Mouse (Mus musculus) embryonic fibroblast, embryonic 13.5 days (primary cell): ENCODE results near the gene Rnf151. TPM values are rescaled to one million over a fixed set of nuclear protein-coding genes. Genes with fewer than 3 reads are reported as not detected.

Experiments
- H3K27ac ChIP-seq: 2 replicates; pipeline ENCODE4 v1.5.1; 2012; ENCODE audit warnings: low read length, control low read depth, inconsistent platforms; ENCODE audit not compliant: insufficient read depth
- H3K4me1 ChIP-seq: 2 replicates; pipeline ENCODE4 v1.6.1; 2011; ENCODE audit warnings: low read length; ENCODE audit not compliant: control insufficient read depth, insufficient read depth
- H3K4me3 ChIP-seq: 2 replicates; pipeline ENCODE4 v1.5.1; 2011; ENCODE audit warnings: mild to moderate bottlenecking, control low read depth, low read length; ENCODE audit not compliant: insufficient read depth
- CTCF ChIP-seq: IDR thresholded peaks from 2 replicates; pipeline ENCODE4 v1.5.1; 2011; ENCODE audit warnings: mild to moderate bottlenecking, control low read depth, low read length, moderate library complexity, borderline replicate concordance; ENCODE audit not compliant: insufficient read depth
- POLR2A ChIP-seq: IDR thresholded peaks from 2 replicates; pipeline ENCODE4 v1.6.1; 2011; ENCODE audit warnings: low read depth, mild to moderate bottlenecking, control low read depth, low read length, moderate library complexity
- polyA plus RNA-seq: library from polyadenylated mRNA; stranded (reverse); fragments of >200 nt; gene quantifications from 2 replicates; pipeline ENCODE4 v1.2.4, GENCODE M21; 2011; ENCODE audit warnings: low read depth; ENCODE audit not compliant: missing spikeins, insufficient read length

Rnf151 gene
- polyA plus RNA-seq, 1 experiment = 0.58 TPM

DNA sequence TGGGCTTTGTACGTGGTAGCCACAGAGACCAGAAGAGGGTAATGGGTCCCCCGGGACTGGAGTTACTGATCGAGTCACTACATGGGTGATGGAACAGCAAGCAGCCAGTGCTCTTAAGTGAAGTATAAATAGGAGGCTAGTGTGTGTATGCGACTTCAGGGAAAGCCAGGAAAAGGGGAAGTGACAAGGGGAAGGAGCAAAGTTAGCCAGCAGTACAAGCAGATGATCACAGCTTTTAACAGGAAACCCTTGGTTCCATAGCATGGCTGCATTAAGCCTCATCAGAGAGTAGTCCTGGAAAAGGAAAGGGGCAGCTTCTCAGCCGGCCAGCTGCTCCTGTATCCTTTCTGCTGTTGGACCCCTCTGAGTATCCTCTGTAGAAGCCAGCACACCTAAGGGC lies 25.5 kb downstream of the Rnf151 start:
- Histone ChIP-seq H3K27ac (no peak overlapping the region), H3K4me1 (no peaks in the 10 kb centered on the region), H3K4me3 (no peak overlapping the region)
- no peak for TF ChIP-seq CTCF
- TF ChIP-seq POLR2A = 0 out of 2 replicates have a peak, but pooled peaks have one; percentile 11

DNA sequence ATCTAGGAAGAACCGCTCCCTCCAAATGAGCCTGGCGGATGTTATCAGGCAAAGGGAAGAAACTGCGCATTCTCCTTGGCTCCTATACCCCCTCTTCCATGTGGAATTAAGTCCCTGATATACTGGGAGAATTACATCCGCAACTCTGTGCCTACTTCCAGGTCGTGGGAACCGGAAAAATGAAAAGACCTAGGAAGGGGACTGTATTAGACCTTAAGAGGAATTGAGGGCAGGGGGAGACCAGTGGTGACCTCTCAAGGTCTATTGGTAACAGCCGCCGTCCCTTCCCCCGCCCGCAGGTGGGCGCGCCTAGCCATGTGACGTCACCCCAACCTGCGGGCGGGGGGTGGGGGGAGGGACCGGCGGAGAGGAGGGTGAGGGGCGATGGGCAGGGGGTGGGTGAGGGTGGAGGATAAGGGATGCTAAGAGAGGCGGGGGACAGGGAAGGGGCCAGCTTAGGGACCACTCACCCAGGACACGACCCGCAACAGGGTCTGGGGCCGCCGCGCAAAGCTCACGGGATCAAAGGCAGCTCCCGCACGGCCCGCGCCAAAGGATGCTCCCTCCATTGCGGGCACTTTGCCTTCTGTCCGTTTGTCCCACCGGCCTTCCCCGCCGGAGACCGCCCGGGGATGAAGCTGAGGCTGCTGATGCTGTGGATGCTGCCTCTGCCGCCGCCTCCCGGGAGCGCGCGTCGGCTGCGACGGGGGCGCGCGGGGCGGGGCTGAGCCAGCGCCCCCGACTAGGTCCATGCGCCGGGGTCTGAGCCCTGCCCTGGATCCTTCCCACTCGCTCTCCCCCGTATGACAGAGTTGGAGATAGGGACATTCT lies 28.4 kb downstream of the Rnf151 start, which contains the start of gene Syngr3:
Gene Syngr3, minus strand, starts transcription at position 705 of the 831 bp plus-strand sequence.
- Histone ChIP-seq H3K4me3 (peak within 1 kb of the TSS; percentile 46), H3K27ac (no peak within 1 kb of the TSS), H3K4me1 (no peaks in the 10 kb centered on the region)
- TF ChIP-seq POLR2A = no peak
- TF ChIP-seq CTCF = no peak

DNA sequence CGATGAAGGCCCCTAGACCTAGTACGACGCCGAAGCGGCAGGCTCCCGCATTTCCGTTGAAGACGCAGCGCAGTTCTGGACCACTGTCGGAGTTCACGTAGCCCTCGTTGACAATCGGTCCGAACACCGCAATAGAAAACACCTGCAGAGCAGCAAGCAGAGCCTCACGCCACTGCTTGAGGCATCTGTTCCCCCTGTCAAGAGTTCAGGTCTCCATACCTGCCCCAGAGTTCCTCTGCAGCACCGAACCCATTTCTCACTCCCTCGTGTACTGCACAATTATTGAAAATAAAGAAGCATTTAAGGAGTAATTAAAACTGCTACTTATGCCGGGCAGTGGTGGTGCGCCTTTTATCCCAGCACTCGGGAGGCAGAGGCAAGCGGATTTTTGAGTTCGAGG lies 30.3 kb downstream of the Rnf151 start:
- TF ChIP-seq POLR2A (no peak), CTCF (no peak)
- H3K4me3 ChIP-seq = peak overlapping the region; percentile 18; the same call in 1 of the 2 replicates
- no peaks in the 10 kb centered on the region for H3K4me1 ChIP-seq
- H3K27ac ChIP-seq = no peak overlapping the region

DNA sequence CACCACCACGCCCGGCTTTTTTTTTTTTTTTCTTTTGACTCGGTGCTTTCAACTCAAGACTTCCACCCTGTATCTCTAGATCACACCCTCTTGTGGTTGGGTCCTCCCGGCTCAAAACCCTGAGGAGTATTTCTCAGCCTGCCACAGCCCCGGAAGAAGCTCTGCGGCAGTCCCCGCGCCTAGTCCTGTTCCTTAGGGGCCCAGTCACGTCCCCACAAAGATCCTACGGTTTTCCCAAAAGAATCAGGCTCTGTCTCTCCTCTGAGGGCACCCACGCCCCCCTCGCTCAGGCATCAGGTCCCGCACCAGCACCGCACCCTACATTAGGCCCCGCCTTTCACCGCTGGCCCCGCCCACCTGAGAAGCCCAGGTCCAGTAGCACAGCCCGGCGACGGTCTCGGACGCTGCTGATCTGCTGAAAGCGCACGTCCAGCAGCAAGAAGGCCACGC lies 30.7 kb downstream of the Rnf151 start:
- Histone ChIP-seq H3K4me1 (no peaks in the 10 kb centered on the region), H3K27ac (no peak overlapping the region), H3K4me3 (peak overlapping the region; percentile 18)
- no peak for TF ChIP-seq POLR2A

DNA sequence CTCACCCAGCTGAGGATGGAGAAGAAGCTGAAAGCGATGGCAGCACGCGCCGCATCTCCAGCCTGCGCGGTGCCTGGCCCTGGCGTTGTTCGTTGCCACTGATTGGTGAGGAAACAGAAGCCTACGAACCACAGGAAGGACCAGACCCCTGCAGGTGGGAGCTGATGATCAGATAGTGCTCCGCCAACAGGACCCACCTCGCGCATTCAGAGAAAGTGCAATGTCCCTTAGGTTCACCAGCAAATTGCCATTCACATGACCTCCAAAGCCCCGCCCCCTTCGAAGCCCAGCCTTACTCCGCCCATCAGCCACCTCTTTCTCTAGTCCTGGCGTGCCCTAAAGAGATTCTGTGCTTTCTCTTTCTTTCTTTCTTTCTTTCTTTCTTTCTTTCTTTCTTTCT lies 31.3 kb downstream of the Rnf151 start:
- no peaks in the 10 kb centered on the region for H3K4me1 ChIP-seq
- no peak overlapping the region for H3K4me3 ChIP-seq
- no peak overlapping the region for H3K27ac ChIP-seq
- no peak for TF ChIP-seq POLR2A
- TF ChIP-seq CTCF = no peak

DNA sequence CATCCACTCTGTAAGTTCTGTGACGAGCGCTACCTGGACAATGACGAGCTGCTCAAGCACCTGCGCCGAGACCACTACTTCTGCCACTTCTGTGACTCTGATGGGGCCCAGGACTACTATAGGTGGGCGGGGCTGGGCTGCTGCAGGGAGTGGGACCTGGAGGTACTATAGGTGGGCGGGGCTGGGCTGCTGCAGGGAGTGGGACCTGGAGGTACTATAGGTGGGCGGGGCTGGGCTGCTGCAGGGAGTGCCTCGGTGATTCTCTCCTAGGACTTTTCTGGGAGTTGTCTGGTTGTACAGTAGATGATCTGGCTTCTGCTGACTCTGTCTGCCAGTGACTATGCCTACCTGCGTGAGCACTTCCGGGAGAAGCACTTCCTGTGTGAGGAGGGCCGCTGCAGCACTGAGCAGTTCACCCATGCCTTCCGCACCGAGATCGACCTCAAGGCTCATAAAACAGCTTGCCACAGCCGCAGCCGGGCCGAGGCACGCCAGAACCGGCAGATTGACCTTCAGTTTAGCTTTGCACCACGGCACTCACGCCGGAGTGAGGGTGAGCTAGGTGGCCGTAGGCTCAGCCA lies 40.3 kb downstream of the Rnf151 start:
- TF ChIP-seq POLR2A (no peak), CTCF (no peak)
- H3K4me3 ChIP-seq = no peak overlapping the region
- H3K4me1 ChIP-seq = no peaks in the 10 kb centered on the region
- H3K27ac ChIP-seq = no peak overlapping the region

DNA sequence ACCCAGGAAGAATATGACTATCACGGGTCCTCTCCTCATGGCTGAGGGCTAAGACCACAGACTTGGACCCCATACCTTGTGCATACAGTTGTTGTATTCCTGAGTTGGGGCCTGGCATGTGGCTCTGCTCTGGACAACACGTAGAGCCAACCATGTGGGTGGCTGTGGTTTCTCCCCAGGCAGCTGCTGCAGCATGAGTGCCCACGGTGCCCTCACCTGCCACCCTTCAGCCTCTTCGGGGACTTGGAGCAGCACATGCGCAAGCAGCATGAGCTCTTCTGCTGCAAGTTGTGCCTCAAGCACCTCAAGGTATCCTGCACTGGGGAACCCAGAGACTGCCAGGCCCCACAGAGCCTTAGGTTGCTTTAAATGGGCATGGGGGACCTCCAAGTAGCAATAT lies 41.0 kb downstream of the Rnf151 start:
- TF ChIP-seq POLR2A (no peak), CTCF (no peak)
- Histone ChIP-seq H3K27ac (no peak overlapping the region), H3K4me1 (peaks cover 4% of the 10 kb centered on the region; the same call in 1 of the 2 replicates), H3K4me3 (no peak overlapping the region)

DNA sequence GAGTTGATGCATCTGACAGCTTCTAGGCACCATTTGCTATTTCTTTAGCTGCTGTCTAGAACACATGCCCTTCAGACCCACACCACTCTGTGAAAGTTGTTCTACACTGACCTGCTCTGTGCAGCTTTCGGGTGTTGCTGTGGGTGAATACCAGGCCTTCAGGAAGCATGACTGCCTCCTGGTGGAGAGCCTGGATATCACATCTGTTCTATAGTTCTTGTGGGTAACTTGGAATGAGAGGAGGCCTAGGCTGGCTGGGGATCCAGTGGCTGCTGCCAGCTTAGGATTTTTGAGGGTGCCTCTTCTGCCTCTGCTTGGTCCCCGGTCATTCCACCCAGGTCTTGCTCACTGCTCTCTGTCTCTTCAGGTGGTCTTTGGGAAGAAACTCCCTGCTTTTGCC lies 41.7 kb downstream of the Rnf151 start:
- H3K4me3 ChIP-seq = no peak overlapping the region
- TF ChIP-seq CTCF (peak; percentile 44; the same call in 1 of the 2 replicates), POLR2A (no peak)

DNA sequence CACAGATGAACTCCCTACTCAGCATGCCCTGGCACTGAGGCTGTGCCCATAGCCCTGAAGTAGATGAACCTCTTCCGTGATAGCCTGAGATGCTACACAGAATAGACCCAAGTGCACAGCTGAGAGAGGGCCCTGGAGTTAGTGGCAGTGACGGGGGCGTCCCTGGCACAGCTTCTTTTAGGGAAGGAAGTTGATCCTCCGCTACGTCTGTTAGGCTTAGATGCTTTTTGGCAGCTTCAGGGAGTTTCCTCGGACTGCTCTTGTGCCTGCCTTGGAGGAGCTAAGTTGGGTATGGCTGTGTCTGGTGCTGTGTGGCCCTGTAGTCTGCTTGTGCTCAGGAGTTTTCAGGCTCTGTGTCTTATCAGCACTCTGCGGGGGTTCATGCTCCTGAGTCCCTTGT lies 43.6 kb downstream of the Rnf151 start:
- Histone ChIP-seq H3K27ac (no peak overlapping the region), H3K4me1 (peaks cover 12% of the 10 kb centered on the region; the same call in 1 of the 2 replicates), H3K4me3 (no peak overlapping the region)
- TF ChIP-seq CTCF (no peak), POLR2A (no peak)

More for the DNA sequence above, 41.7 kb downstream of the Rnf151 start:
- H3K27ac ChIP-seq = no peak overlapping the region
- peaks cover 10% of the 10 kb centered on the region; the same call in 1 of the 2 replicates for H3K4me1 ChIP-seq

DNA sequence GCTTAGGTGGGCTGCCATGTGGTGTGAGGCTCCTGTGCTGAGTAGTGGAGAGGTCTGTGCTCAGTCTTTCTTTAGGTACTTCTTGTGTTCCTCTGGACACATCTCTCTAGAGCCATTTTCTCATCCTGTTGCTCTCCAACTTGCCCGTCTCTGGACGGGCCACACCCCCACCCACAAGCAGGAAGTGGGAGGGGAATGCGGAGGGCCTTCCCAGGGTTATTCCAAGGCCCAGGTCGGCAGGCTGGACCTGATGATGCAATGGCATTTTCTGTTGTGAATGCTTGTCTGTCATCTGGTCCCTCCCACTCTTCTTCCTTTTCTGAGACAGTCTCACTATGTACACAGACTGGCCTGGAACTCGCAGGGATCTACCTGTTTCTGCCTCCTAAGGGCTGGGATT lies 45.7 kb downstream of the Rnf151 start:
- no peak for TF ChIP-seq CTCF
- TF ChIP-seq POLR2A = no peak
- Histone ChIP-seq H3K4me3 (peak overlapping the region; percentile 3), H3K4me1 (peaks cover 16% of the 10 kb centered on the region; the same call in 1 of the 2 replicates), H3K27ac (0 out of 2 replicates have a peak overlapping the region, but pooled peaks have one; percentile 2)
